ENCODE assay signal across 9 mouse cellular contexts in the genomic region with DNA sequence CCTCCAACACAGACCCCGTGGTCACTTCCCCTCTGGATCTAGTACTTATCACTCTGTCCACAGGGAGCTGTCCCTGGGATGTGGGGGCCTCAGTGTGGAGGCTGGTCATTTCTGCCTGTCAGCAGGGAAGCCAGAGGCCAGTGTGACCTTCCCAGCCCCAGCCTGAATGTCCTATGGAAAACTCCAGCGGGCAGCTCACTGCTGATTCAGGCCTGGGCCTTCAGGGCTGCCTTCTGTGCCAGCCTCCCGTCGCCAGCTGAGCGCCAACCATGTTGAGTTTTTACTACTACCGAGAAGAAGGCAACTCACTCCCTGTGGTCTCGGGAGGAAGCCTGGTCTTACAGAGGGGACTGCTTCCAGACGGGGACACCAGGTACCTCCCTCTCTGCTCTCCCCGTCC. TPM values are rescaled to one million over a fixed set of nuclear protein-coding genes. Genes with fewer than 3 reads are reported as not detected.
DNase-seq lines count a peak whose midpoint lies in the region; ATAC-seq and TF ChIP-seq lines count a peak whose summit lies in the region.
"Had no signal": no experiment of that assay in that cellular context is flagged by ENCODE, and none has a peak within 500 bp of the region (broad histone marks: within the 10 kb centered on the region; RNA-seq: fewer than 3 reads in every experiment).

No protein-coding gene starts in this region.

- H3K27ac ChIP-seq in hindbrain, embryonic 10.5 days = 0 out of 2 replicates have a peak overlapping the region, but pooled peaks have one; percentile 6
- no peak overlapping the region for H3K27ac ChIP-seq in hindbrain, embryonic 11.5 days (ENCODE audit: low read depth, low read length)
- H3K27ac ChIP-seq in embryonic facial prominence, embryonic 15.5 days (replicated peaks) = peak overlapping the region; percentile 24; the same call in 1 of the 2 replicates
- peak overlapping the region; percentile 68 for H3K27ac ChIP-seq in intestine, embryonic 14.5 days (ENCODE audit: low read depth)
- peak overlapping the region; percentile 57; the same call in 1 of the 2 replicates for H3K27ac ChIP-seq in midbrain, postnatal 0 days (ENCODE audit: low read depth, low read length)

- peaks cover 25% of the 10 kb centered on the region for H3K4me1 ChIP-seq in hindbrain, embryonic 10.5 days (replicated peaks)
- 0 out of 2 replicates have a peak, but pooled peaks cover 2% of the 10 kb centered on the region for H3K4me1 ChIP-seq in hindbrain, embryonic 11.5 days (replicated peaks; ENCODE audit: control insufficient read depth, insufficient read depth, low read length)
- H3K4me1 ChIP-seq in embryonic facial prominence, embryonic 15.5 days = peaks cover 22% of the 10 kb centered on the region
- peaks cover 39% of the 10 kb centered on the region for H3K4me1 ChIP-seq in intestine, embryonic 14.5 days (replicated peaks; ENCODE audit: control insufficient read depth, insufficient read depth, low read length)
- H3K4me1 ChIP-seq in midbrain, postnatal 0 days (ENCODE audit: insufficient read depth, low read length) = peaks cover 4% of the 10 kb centered on the region

- TF ChIP-seq CTCF in midbrain, postnatal 0 days (IDR thresholded peaks at IDR 0.05) = no peak

- no peaks in the 10 kb centered on the region for H3K36me3 ChIP-seq in hindbrain, embryonic 10.5 days
- no peaks in the 10 kb centered on the region for H3K36me3 ChIP-seq in hindbrain, embryonic 11.5 days (ENCODE audit: control insufficient read depth, insufficient read depth, low read length)
- H3K36me3 ChIP-seq in embryonic facial prominence, embryonic 15.5 days = no peaks in the 10 kb centered on the region
- H3K36me3 ChIP-seq in intestine, embryonic 14.5 days (ENCODE audit: control insufficient read depth, insufficient read depth, low read length) = no peaks in the 10 kb centered on the region
- H3K36me3 ChIP-seq in midbrain, postnatal 0 days (ENCODE audit: insufficient read depth, low read length) = no peaks in the 10 kb centered on the region

- H3K9me3 ChIP-seq in hindbrain, embryonic 10.5 days = no peaks in the 10 kb centered on the region
- H3K9me3 ChIP-seq in hindbrain, embryonic 11.5 days (ENCODE audit: control insufficient read depth, low read length) = no peaks in the 10 kb centered on the region
- no peaks in the 10 kb centered on the region for H3K9me3 ChIP-seq in embryonic facial prominence, embryonic 15.5 days (replicated peaks)
- no peaks in the 10 kb centered on the region for H3K9me3 ChIP-seq in intestine, embryonic 14.5 days (ENCODE audit: control insufficient read depth, low read length)
- H3K9me3 ChIP-seq in midbrain, postnatal 0 days (ENCODE audit: low read length) = no peaks in the 10 kb centered on the region

- H3K27me3 ChIP-seq in hindbrain, embryonic 10.5 days (ENCODE audit: insufficient read depth, poor library complexity, severe bottlenecking) = no peaks in the 10 kb centered on the region; the same call in 1 of the 2 replicates
- H3K27me3 ChIP-seq in hindbrain, embryonic 11.5 days (ENCODE audit: control insufficient read depth, insufficient read depth, low read length) = no peaks in the 10 kb centered on the region
- no peaks in the 10 kb centered on the region for H3K27me3 ChIP-seq in embryonic facial prominence, embryonic 15.5 days
- no peaks in the 10 kb centered on the region for H3K27me3 ChIP-seq in intestine, embryonic 14.5 days (replicated peaks; ENCODE audit: control insufficient read depth, insufficient read depth, low read length)
- no peaks in the 10 kb centered on the region for H3K27me3 ChIP-seq in midbrain, postnatal 0 days (ENCODE audit: insufficient read depth, low read length)

- H3K4me3 ChIP-seq in hindbrain, embryonic 10.5 days = no peak overlapping the region
- no peak overlapping the region for H3K4me3 ChIP-seq in hindbrain, embryonic 11.5 days (ENCODE audit: low read depth, low read length)
- H3K4me3 ChIP-seq in embryonic facial prominence, embryonic 15.5 days (replicated peaks) = no peak overlapping the region
- no peak overlapping the region for H3K4me3 ChIP-seq in intestine, embryonic 14.5 days (ENCODE audit: low read depth, low read length)
- H3K4me3 ChIP-seq in midbrain, postnatal 0 days (ENCODE audit: low read depth, low read length) = no peak overlapping the region

- no peak overlapping the region for H3K4me2 ChIP-seq in hindbrain, embryonic 11.5 days (replicated peaks; ENCODE audit: low read depth, low read length)
- H3K4me2 ChIP-seq in embryonic facial prominence, embryonic 15.5 days (replicated peaks) = no peak overlapping the region
- H3K4me2 ChIP-seq in intestine, embryonic 14.5 days (ENCODE audit: low read length) = peak overlapping the region; percentile 2; the same call in 1 of the 2 replicates
- H3K4me2 ChIP-seq in midbrain, postnatal 0 days (ENCODE audit: low read depth, low read length, poor library complexity, severe bottlenecking) = no peak overlapping the region

- intact Hi-C loops in left cerebral cortex, postnatal 10 days (cut with DNase I) = loop anchor here (10.0 kb wide), 1 partner anchor 479 kb away; no protein-coding TSS in a partner anchor

- 65% methylated on average over 9 of the region's 9 CpGs for WGBS in hindbrain, embryonic 10.5 days
- 60% methylated on average over 9 of the region's 9 CpGs for WGBS in hindbrain, embryonic 11.5 days
- whole genome bisulfite sequencing in embryonic facial prominence, embryonic 15.5 days = 71% methylated on average over 9 of the region's 9 CpGs
- WGBS in intestine, embryonic 14.5 days = 48% methylated on average over 9 of the region's 9 CpGs
- WGBS in midbrain, postnatal 0 days = 71% methylated on average over 9 of the region's 9 CpGs

- H3K9ac ChIP-seq in hindbrain, embryonic 11.5 days (ENCODE audit: low read depth, low read length) = no peak overlapping the region
- H3K9ac ChIP-seq in embryonic facial prominence, embryonic 15.5 days = no peak overlapping the region
- no peak overlapping the region for H3K9ac ChIP-seq in intestine, embryonic 14.5 days (ENCODE audit: low read length)
- H3K9ac ChIP-seq in midbrain, postnatal 0 days (replicated peaks; ENCODE audit: low read length, poor library complexity, severe bottlenecking) = no peak overlapping the region

- no peak for DNase-seq in hindbrain, embryonic 10.5 days (ENCODE audit: low spot score)
- no peak for DNase-seq in hindbrain, embryonic 11.5 days (ENCODE audit: low spot score)
- DNase-seq in intestine, embryonic 14.5 days (ENCODE audit: low spot score) = no peak
- no peak for DNase-seq in midbrain, postnatal 0 days (ENCODE audit: low spot score)
- no peak for DNase-seq in cerebellum, postnatal 14 days
- no peak for DNase-seq in left cerebral cortex, adult 11 months (ENCODE audit: low spot score)
- no peak for DNase-seq in left cerebral cortex, postnatal 10 days (ENCODE audit: extremely low spot score in 1 of 2, low spot score in 2 of 2)
- DNase-seq: cerebellum, postnatal 36 days had no signal

- ATAC-seq in hindbrain, embryonic 11.5 days (ENCODE audit: low FRiP score) = no peak
- no peak for ATAC-seq in embryonic facial prominence, embryonic 15.5 days (ENCODE audit: insufficient number of reproducible peaks, low FRiP score, low TSS enrichment, low read depth)
- no peak; the same call in 1 of the 2 replicates for ATAC-seq in intestine, embryonic 14.5 days (replicated peaks; ENCODE audit: low FRiP score, low TSS enrichment, low read depth)
- no peak for ATAC-seq in midbrain, postnatal 0 days (ENCODE audit: low FRiP score)

RNA-seq across cellular contexts. Expression of a gene that starts 28.6 kb away (rescaled TPM):
- 15.4 and 15.7 TPM in 2 replicates for polyA plus RNA-seq in hindbrain, embryonic 10.5 days (2016; fragmentation: Nextera tagmentation; extraction: Ambion mirVana)
- 16.5 and 16.6 TPM in 2 replicates for polyA plus RNA-seq in hindbrain, embryonic 11.5 days (2014; fragmentation: Nextera tagmentation; extraction: Ambion mirVana)
- 25.0 and 25.1 TPM in 2 replicates for polyA plus RNA-seq in embryonic facial prominence, embryonic 15.5 days (2015; fragmentation: Nextera tagmentation; extraction: Ambion mirVana)
- polyA plus RNA-seq in intestine, embryonic 14.5 days (2014; fragmentation: Nextera tagmentation; extraction: Ambion mirVana) = 27.1 and 30.9 TPM in 2 replicates
- total RNA-seq in midbrain, postnatal 0 days (2014; rRNA removed) = 25.2 and 25.9 TPM in 2 replicates
- 34.5 and 39.2 TPM in 2 replicates for polyA plus RNA-seq in midbrain, postnatal 0 days (2015; fragmentation: Nextera tagmentation; extraction: Ambion mirVana)
- total RNA-seq in left cerebral cortex, postnatal 10 days (2021) = 10 to 100 TPM; 12.5 to 13.0 TPM

RNA-seq across cellular contexts. Expression of a gene that starts 35.7 kb away (rescaled TPM):
- 0.05 and 0.08 TPM in 2 replicates for polyA plus RNA-seq in hindbrain, embryonic 10.5 days (2016; fragmentation: Nextera tagmentation; extraction: Ambion mirVana)
- 0.15 and 0.22 TPM in 2 replicates for polyA plus RNA-seq in hindbrain, embryonic 11.5 days (2014; fragmentation: Nextera tagmentation; extraction: Ambion mirVana)
- polyA plus RNA-seq in embryonic facial prominence, embryonic 15.5 days (2015; fragmentation: Nextera tagmentation; extraction: Ambion mirVana) = 3.3 and 4.8 TPM in 2 replicates
- 0.26 and 0.27 TPM in 2 replicates for polyA plus RNA-seq in intestine, embryonic 14.5 days (2014; fragmentation: Nextera tagmentation; extraction: Ambion mirVana)
- 0.57 and 0.99 TPM in 2 replicates for total RNA-seq in midbrain, postnatal 0 days (2014; rRNA removed)
- polyA plus RNA-seq in midbrain, postnatal 0 days (2015; fragmentation: Nextera tagmentation; extraction: Ambion mirVana) = 0.69 and 0.80 TPM in 2 replicates
- total RNA-seq in left cerebral cortex, postnatal 10 days (2021) = under 1 TPM; 0.57 to 0.62 TPM

RNA-seq across cellular contexts. Expression of a gene that starts 35.9 kb away (rescaled TPM):
- polyA plus RNA-seq in hindbrain, embryonic 10.5 days (2016; fragmentation: Nextera tagmentation; extraction: Ambion mirVana) = 0.07 TPM in 1 of 2 replicates, not detected in the other
- 0.18 TPM in 1 of 2 replicates, not detected in the other for polyA plus RNA-seq in hindbrain, embryonic 11.5 days (2014; fragmentation: Nextera tagmentation; extraction: Ambion mirVana)
- 1.2 and 1.9 TPM in 2 replicates for polyA plus RNA-seq in embryonic facial prominence, embryonic 15.5 days (2015; fragmentation: Nextera tagmentation; extraction: Ambion mirVana)
- 0.31 TPM in 2 replicates for polyA plus RNA-seq in intestine, embryonic 14.5 days (2014; fragmentation: Nextera tagmentation; extraction: Ambion mirVana)
- 0.19 and 0.38 TPM in 2 replicates for total RNA-seq in midbrain, postnatal 0 days (2014; rRNA removed)
- 0.26 and 0.45 TPM in 2 replicates for polyA plus RNA-seq in midbrain, postnatal 0 days (2015; fragmentation: Nextera tagmentation; extraction: Ambion mirVana)
- total RNA-seq in left cerebral cortex, postnatal 10 days (2021) = 1 to 10 TPM in 1 of 2 experiments, under 1 TPM in 1; 0.97 to 1.2 TPM
